Mouse (Mus musculus) intestine, postnatal 0 days (tissue): ENCODE measurements around the gene Pfkm. TPM values are rescaled to one million over a fixed set of nuclear protein-coding genes. Genes with fewer than 3 reads are reported as not detected.

Experiments
- ATAC-seq: fragments of 200-750 bp; cut with Nextera tagmentation; 2 replicates; pipeline ENCODE4 v1.8.0; 2017; ENCODE audit warnings: mild to moderate bottlenecking, moderate TSS enrichment, moderate library complexity
- H3K27ac ChIP-seq: fragments of 300-500 bp; sonication (generic); 2 replicates; pipeline ENCODE4 v1.5.1; 2014; ENCODE audit warnings: mild to moderate bottlenecking, low read depth, low read length, moderate library complexity
- H3K27me3 ChIP-seq: fragments of 300-500 bp; sonication (generic); replicated peaks from 2 replicates; pipeline ENCODE4 v1.6.1; 2014; ENCODE audit warnings: low read length, mixed read lengths; ENCODE audit not compliant: control insufficient read depth, insufficient read depth
- H3K36me3 ChIP-seq: fragments of 300-500 bp; sonication (generic); 2 replicates; pipeline ENCODE4 v1.6.1; 2014; ENCODE audit warnings: mild to moderate bottlenecking, moderate library complexity; ENCODE audit not compliant: control insufficient read depth, insufficient read depth
- H3K4me1 ChIP-seq: fragments of 300-500 bp; sonication (generic); replicated peaks from 2 replicates; pipeline ENCODE4 v1.6.1; 2014; ENCODE audit warnings: antibody characterized with exemption, low read length, mixed read lengths; ENCODE audit not compliant: control insufficient read depth, insufficient read depth
- H3K4me2 ChIP-seq: fragments of 300-500 bp; sonication (generic); replicated peaks from 2 replicates; pipeline ENCODE4 v1.6.1; 2014; ENCODE audit warnings: low read depth, mild to moderate bottlenecking, moderate library complexity
- H3K4me3 ChIP-seq: fragments of 300-500 bp; sonication (generic); 2 replicates; pipeline ENCODE4 v1.5.1; 2014; ENCODE audit warnings: low read depth, low read length
- H3K9ac ChIP-seq: fragments of 300-500 bp; sonication (generic); 2 replicates; pipeline ENCODE4 v1.6.1; 2014; ENCODE audit warnings: mild to moderate bottlenecking, low read depth, low read length
- H3K9me3 ChIP-seq: fragments of 300-500 bp; sonication (generic); 2 replicates; pipeline ENCODE4 v1.6.1; 2016; ENCODE audit warnings: mixed run types; ENCODE audit not compliant: control insufficient read depth
- CTCF ChIP-seq: sonication (generic); IDR thresholded peaks from 2 replicates; pipeline ENCODE4 v1.5.1; 2016; ENCODE audit warnings: low read depth, mild to moderate bottlenecking, control low read depth, antibody characterized with exemption, moderate library complexity
- WGBS: fragments of 180-500 bp; shearing (Covaris S2); extraction: QIAGEN DNeasy Blood & Tissue Kit; methylation state at CpG from one replicate; pipeline ENCODE4 v1.1.7; 2014; 5-methylcytosine and 5-hydroxymethylcytosine counted together
- polyA plus RNA-seq: library from polyadenylated mRNA; unstranded; fragments of >200 nt; fragmentation: Nextera tagmentation; extraction: Ambion mirVana; gene quantifications from 2 replicates; pipeline ENCODE4 v1.2.1, GENCODE M21; 2015

The Pfkm gene
- polyA plus RNA-seq, 1 experiment from 2014 or later, result 15.6 TPM

DNA sequence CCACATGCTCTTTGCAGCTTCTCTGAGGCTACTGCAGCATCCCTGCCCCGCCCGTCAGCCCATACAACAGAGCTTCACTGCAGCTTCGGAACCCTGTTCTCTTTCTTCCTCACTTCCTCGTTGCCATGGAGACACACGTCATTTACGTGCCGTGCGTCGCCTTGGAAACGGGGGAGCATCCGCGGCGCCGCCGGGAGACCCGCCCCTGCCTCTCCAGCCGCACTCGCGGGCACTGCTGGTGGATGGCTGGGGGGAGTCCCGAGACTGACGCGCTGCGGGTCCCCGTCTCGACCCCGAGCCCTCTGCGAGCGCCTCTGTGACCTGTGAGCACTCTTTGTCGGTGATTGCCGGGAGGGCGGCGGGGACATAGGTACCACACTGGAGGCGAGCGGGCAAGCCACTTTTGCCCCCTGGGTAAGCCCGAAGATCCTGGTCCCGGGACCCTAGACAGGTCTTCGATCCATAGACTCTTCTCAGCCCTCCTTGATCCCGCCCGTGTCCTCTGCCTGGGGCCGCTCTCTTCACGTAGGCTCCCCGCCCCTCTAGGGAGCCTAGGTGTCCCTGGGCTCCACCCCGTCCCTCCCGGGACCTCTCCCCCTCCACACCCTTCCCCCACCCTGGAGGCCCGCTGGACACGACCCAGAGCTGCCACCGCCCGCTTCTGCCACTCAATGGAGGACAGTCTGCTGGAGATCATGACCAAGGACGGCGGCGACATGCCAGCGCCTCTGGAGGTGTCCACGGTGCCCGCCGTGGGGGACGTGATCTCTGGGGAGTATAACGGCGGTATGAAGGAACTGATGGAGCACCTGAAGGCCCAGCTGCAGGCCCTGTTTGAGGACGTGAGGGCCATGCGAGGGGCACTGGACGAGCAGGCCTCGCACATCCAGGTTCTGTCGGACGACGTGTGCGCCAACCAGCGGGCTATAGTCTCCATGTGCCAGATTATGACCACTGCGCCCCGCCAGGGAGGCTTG, 75.5 kb downstream of the Pfkm start:
- H3K4me1 ChIP-seq, result no peaks in the 10 kb centered on the region
- peaks cover 42% of the 10 kb centered on the region for H3K27me3 ChIP-seq
- H3K27ac ChIP-seq, result no peak overlapping the region
- 3% methylated on average over 69 of the region's 69 CpGs for WGBS
- no peak for TF ChIP-seq CTCF
- H3K36me3 ChIP-seq, result no peaks in the 10 kb centered on the region
- peak; percentile 58; the same call in 1 of the 2 replicates for ATAC-seq
- no peak overlapping the region for H3K9ac ChIP-seq
- H3K9me3 ChIP-seq, result no peaks in the 10 kb centered on the region
- peak overlapping the region; percentile 26 for H3K4me3 ChIP-seq
- peak overlapping the region; percentile 49 for H3K4me2 ChIP-seq

DNA sequence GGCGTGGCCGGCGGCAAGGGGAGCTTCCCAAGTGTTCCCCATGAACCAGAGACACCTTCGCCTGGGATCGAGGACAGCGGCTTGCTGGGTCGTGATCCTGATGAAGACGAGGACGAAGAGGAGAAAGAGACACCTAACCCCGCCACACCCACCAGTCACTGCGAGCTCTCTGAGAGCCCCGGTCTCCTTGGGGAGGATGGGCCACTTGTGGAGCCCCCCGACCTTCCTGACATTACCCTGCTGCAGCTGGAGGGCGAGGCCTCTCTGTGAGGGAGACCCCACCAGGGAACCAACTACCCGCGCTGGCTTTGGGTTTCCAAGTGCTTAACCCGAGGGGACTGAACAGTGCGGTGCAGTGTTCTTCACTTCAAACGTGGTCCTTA, 76.2 kb downstream of the Pfkm start:
- no peaks in the 10 kb centered on the region for H3K36me3 ChIP-seq
- no peak for ATAC-seq
- WGBS, result 10% methylated on average over 18 of the region's 19 CpGs
- no peak overlapping the region for H3K4me2 ChIP-seq
- TF ChIP-seq CTCF, result no peak
- no peak overlapping the region for H3K9ac ChIP-seq
- H3K4me3 ChIP-seq, result no peak overlapping the region
- H3K27ac ChIP-seq, result no peak overlapping the region
- H3K4me1 ChIP-seq, result no peaks in the 10 kb centered on the region
- H3K9me3 ChIP-seq, result no peaks in the 10 kb centered on the region
- peaks cover 42% of the 10 kb centered on the region for H3K27me3 ChIP-seq

DNA sequence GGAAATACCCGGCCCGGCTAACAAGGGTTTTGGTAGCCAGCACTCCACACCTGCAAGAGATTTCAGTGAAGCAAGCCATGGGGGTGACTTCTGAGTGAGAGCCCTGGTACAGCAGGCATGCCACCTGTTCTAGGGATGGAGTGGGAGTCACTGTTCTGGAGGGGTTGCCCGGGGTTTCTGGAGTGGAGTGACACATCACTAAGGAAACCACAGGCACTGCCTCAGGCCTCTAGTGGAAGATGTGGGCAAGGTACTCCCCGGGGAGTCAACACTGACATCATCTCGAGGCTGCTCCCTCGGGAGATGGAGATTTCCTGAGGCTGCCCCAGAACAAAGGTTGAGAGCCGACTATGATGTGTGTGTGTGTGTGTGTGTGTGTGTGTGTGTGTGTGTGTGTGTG, 78.0 kb downstream of the Pfkm start:
- peaks cover 42% of the 10 kb centered on the region for H3K27me3 ChIP-seq
- no peak overlapping the region for H3K27ac ChIP-seq
- no peak overlapping the region for H3K9ac ChIP-seq
- no peaks in the 10 kb centered on the region for H3K36me3 ChIP-seq
- 33% methylated on average over 7 of the region's 7 CpGs for WGBS
- no peaks in the 10 kb centered on the region for H3K9me3 ChIP-seq
- no peak for ATAC-seq
- TF ChIP-seq CTCF, result no peak
- H3K4me2 ChIP-seq, result no peak overlapping the region
- H3K4me1 ChIP-seq, result no peaks in the 10 kb centered on the region
- H3K4me3 ChIP-seq, result no peak overlapping the region

DNA sequence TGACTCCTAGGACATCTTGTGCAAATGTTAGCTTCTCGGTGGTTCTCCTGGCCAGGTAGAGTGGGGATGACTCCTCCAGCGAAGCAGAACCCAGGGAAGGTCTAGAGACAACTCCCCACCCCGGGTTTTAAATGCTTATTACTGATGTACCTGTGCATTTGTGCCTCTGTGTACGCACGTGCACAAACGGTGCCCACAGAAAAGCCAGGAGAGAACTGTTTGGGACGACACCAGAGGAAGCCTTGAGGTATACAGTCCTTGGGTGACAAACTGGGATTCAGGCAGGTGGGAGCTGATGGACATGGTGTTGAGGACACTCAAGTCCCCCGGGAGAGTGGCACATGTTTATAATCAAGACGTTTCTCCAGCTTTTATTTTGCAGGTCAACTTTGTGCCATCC, 78.5 kb downstream of the Pfkm start:
- Histone ChIP-seq H3K4me2 (no peak overlapping the region), H3K36me3 (no peaks in the 10 kb centered on the region), H3K9me3 (no peaks in the 10 kb centered on the region), H3K9ac (no peak overlapping the region), H3K4me3 (no peak overlapping the region), H3K4me1 (no peaks in the 10 kb centered on the region), H3K27me3 (peaks cover 42% of the 10 kb centered on the region), H3K27ac (no peak overlapping the region)
- 75% methylated on average over 9 of the region's 9 CpGs for WGBS
- ATAC-seq, result no peak
- no peak for TF ChIP-seq CTCF

DNA sequence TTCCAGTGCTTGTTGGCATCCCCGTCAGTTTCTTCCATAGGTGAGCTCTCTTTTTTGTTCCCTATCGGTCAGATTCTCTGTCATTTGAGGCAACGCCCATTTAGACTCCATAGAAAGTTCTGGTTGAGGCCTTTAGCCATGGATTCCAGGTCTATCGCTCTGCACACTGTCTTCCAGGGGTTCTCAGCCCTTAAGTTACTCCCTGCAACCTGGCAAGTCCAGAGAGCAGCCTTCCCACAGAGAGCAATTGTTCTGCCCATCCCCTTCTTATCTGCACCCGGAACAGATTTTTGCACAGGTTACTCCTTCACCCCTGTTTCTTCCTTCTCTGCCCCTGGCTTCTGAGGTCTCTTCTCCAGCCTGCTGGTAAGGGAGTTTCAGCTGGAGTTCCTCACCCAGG, 79.7 kb downstream of the Pfkm start:
- Histone ChIP-seq H3K4me2 (no peak overlapping the region), H3K27me3 (peaks cover 32% of the 10 kb centered on the region), H3K36me3 (no peaks in the 10 kb centered on the region), H3K27ac (no peak overlapping the region), H3K9me3 (no peaks in the 10 kb centered on the region), H3K4me1 (no peaks in the 10 kb centered on the region), H3K4me3 (no peak overlapping the region), H3K9ac (no peak overlapping the region)
- ATAC-seq, result peak; percentile 66
- 47% methylated on average over 5 of the region's 5 CpGs for WGBS
- TF ChIP-seq CTCF, result no peak

DNA sequence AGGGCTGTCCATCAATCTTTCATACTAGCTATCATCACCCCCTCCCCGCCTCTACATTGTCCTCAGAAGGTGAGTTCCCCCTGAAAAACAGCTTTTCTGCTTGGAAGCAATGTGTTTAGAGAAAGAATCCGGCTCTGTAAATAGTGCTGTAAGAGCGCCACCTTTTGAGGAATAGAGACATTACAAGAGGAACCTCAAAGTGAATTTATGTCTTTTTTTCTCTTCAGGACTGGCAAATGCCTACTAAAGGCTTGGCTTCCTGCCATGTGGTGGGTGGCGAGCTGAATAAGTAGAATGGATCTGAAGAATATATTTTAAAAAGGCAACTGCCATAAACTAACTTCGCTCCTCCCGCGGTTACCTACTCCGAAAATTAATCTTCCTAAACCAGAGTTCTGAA, 81.4 kb downstream of the Pfkm start:
- Histone ChIP-seq H3K36me3 (no peaks in the 10 kb centered on the region), H3K4me1 (no peaks in the 10 kb centered on the region), H3K9me3 (no peaks in the 10 kb centered on the region), H3K27ac (no peak overlapping the region), H3K4me3 (no peak overlapping the region), H3K9ac (no peak overlapping the region), H3K27me3 (peaks cover 15% of the 10 kb centered on the region), H3K4me2 (no peak overlapping the region)
- WGBS, result 37% methylated on average over 8 of the region's 8 CpGs
- TF ChIP-seq CTCF, result peak; percentile 74
- ATAC-seq, result no peak
